8 mouse cellular contexts compared by ENCODE assay signal in the genomic region with DNA sequence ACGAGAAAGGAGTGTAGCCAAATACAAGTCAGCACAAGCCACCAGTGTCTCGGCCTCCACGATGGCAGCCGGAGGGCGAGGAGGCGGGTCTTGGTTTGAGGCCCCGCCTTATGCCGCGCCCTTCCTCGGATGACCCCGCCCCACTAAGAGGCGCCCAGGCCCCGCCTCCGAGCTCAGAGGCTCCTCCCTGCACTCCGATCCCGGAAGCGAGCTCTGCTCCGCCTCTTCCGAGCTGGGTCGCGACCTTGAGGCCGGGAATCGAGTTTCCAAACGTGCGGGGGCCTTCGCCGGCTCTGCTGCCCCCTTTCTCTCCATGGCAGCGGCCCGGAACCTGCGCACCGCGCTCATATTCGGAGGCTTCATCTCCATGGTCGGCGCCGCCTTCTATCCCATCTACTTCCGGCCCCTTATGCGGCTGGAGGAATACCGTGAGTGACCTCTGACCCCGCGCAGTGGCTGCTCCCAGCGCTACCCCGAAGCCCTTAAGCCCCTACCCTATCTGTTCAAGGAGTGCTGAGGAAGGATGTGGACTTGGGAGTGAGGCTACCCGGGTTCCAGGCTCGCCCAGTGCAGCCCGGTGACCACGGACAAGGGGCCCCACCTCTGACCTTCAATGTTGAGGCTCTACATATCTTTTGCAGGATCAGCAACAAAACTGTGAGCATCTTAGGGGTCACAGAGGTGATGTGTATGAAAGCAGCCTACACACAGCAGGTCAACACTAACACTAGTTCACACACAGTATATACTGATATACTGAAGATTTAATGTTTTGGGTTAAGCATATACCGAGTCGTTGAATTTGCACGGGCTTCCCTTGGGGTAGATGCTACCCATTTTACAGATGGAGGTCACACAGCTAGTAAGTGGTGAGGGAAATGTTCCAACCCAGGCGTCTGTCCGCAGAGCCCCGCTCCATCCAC. TPM values are rescaled to one million over a fixed set of nuclear protein-coding genes. Genes with fewer than 3 reads are reported as not detected.
DNase-seq lines count a peak whose midpoint lies in the region; ATAC-seq and TF ChIP-seq lines count a peak whose summit lies in the region.

Gene Smim20 (plus strand): TSS at position 153 of the 923 bp plus-strand sequence.

- H3K27ac ChIP-seq in forebrain, embryonic 16.5 days (ENCODE audit: low read length) = peak within 1 kb of the TSS; percentile 29
- H3K27ac ChIP-seq in lung, postnatal 0 days (ENCODE audit: low read length) = peak within 1 kb of the TSS; percentile 71

- peak; percentile 89 for ATAC-seq in G1E (ENCODE audit: extremely low read depth, insufficient number of reproducible peaks, low FRiP score, poor library complexity, severe bottlenecking)
- peak; percentile 93 for ATAC-seq in forebrain, embryonic 16.5 days
- ATAC-seq in lung, postnatal 0 days = peak; percentile 98

- WGBS in forebrain, embryonic 16.5 days = 12% methylated on average over 52 of the region's 53 CpGs
- 13% methylated on average over 44 of the region's 53 CpGs for WGBS in lung, postnatal 0 days

- peak; percentile 90 for DNase-seq in G1E (ENCODE audit: low spot score)
- peak; percentile 87 to 90 for DNase-seq in cerebellum, adult 18-20 months
- peak; percentile 84 to 85 for DNase-seq in heart, postnatal 36 days
- peak; percentile 82 for DNase-seq in layer of hippocampus, adult 9-11 months
- DNase-seq in lung, postnatal 0 days (ENCODE audit: low spot score) = peak; percentile 94
- peak; percentile 79 for DNase-seq in ovary, postnatal 14 days (ENCODE audit: low spot score)
- DNase-seq in thymus, postnatal 14 days = peak; percentile 91

- H3K4me1 ChIP-seq in G1E (ENCODE audit: insufficient read depth, low read depth, low read length) = peaks cover 48% of the 10 kb centered on the region
- peaks cover 9% of the 10 kb centered on the region; the same call in 1 of the 2 replicates for H3K4me1 ChIP-seq in forebrain, embryonic 16.5 days (replicated peaks; ENCODE audit: control insufficient read depth, insufficient read depth, low read length)
- H3K4me1 ChIP-seq in lung, postnatal 0 days (ENCODE audit: insufficient read depth, low read depth, low read length) = peaks cover 5% of the 10 kb centered on the region; the same call in 1 of the 2 replicates

- peak within 1 kb of the TSS; percentile 80 for H3K4me3 ChIP-seq in G1E (ENCODE audit: low read depth, low read length)
- peak within 1 kb of the TSS; percentile 69 for H3K4me3 ChIP-seq in forebrain, embryonic 16.5 days (replicated peaks; ENCODE audit: low read length)
- H3K4me3 ChIP-seq in lung, postnatal 0 days (ENCODE audit: low read depth, low read length) = peak within 1 kb of the TSS; percentile 68

- no peaks in the 10 kb centered on the region for H3K27me3 ChIP-seq in G1E (ENCODE audit: insufficient read depth, low read length)
- no peaks in the 10 kb centered on the region for H3K27me3 ChIP-seq in forebrain, embryonic 16.5 days (replicated peaks; ENCODE audit: control insufficient read depth, insufficient read depth, low read length)
- H3K27me3 ChIP-seq in lung, postnatal 0 days (replicated peaks; ENCODE audit: insufficient read depth, low read length) = no peaks in the 10 kb centered on the region

- intact Hi-C loops in heart, postnatal 36 days (cut with DNase I) = loop anchor here (5.0 kb wide), 1 partner anchor 320 kb away; no protein-coding TSS in a partner anchor

- H3K9me3 ChIP-seq in G1E (replicated peaks) = no peaks in the 10 kb centered on the region
- 0 out of 2 replicates have a peak, but pooled peaks cover 3% of the 10 kb centered on the region for H3K9me3 ChIP-seq in forebrain, embryonic 16.5 days (ENCODE audit: control insufficient read depth, low read length)
- no peaks in the 10 kb centered on the region for H3K9me3 ChIP-seq in lung, postnatal 0 days (ENCODE audit: low read length)

- TF ChIP-seq EP300 in lung, postnatal 0 days (IDR thresholded peaks at IDR 0.05) = no peak

- TF ChIP-seq CTCF in G1E (IDR thresholded peaks at IDR 0.05; ENCODE audit: low read depth, low read length) = no peak
- peak; percentile 16; the same call in 1 of the 2 replicates for TF ChIP-seq CTCF in lung, postnatal 0 days (IDR thresholded peaks at IDR 0.05)

- H3K9ac ChIP-seq in forebrain, embryonic 16.5 days (replicated peaks; ENCODE audit: low read depth, low read length) = peak within 1 kb of the TSS; percentile 74
- H3K9ac ChIP-seq in lung, postnatal 0 days (replicated peaks; ENCODE audit: low read depth) = peak within 1 kb of the TSS; percentile 72

- H3K4me2 ChIP-seq in forebrain, embryonic 16.5 days (ENCODE audit: low read length) = peak within 1 kb of the TSS; percentile 87
- H3K4me2 ChIP-seq in lung, postnatal 0 days (replicated peaks; ENCODE audit: low read depth, low read length) = peak within 1 kb of the TSS; percentile 87

- peaks cover 34% of the 10 kb centered on the region for H3K36me3 ChIP-seq in G1E (replicated peaks)
- no peaks in the 10 kb centered on the region for H3K36me3 ChIP-seq in forebrain, embryonic 16.5 days (ENCODE audit: control insufficient read depth, insufficient read depth)
- no peaks in the 10 kb centered on the region for H3K36me3 ChIP-seq in lung, postnatal 0 days (ENCODE audit: insufficient read depth, low read length)

RNA-seq across cellular contexts. Expression of gene Smim20, which starts in this region (rescaled TPM):
- total RNA-seq in G1E (2014; fragmentation: Nextera tagmentation) = 31.8 and 36.0 TPM in 2 replicates
- 50.8 and 59.9 TPM in 2 replicates for total RNA-seq in G1E (2017)
- polyA plus RNA-seq in G1E (2012) = 33.1 and 43.0 TPM in 2 replicates
- 63.6 and 75.6 TPM in 2 replicates for polyA plus RNA-seq in forebrain, embryonic 16.5 days (2015; fragmentation: Nextera tagmentation; extraction: Ambion mirVana)
- total RNA-seq in heart, postnatal 36 days (2021) = 100 to 1,000 TPM in 1 of 2 experiments, 10 to 100 TPM in 1; 95.9 to 107 TPM
- polyA plus RNA-seq in lung, postnatal 0 days (2015; fragmentation: Nextera tagmentation; extraction: Ambion mirVana) = 85.6 and 88.2 TPM in 2 replicates

Comparison
In these comparisons a context has a peak if more than half of its experiments do, and no peak if none do; other contexts are left out.
1. Peak in every context shown above with its lines: DNase-seq, ATAC-seq, H3K4me3 ChIP-seq and H3K27ac ChIP-seq.